Mouse (Mus musculus) heart, adult 2 months (tissue): ENCODE results near the gene Scgb3a1. TPM values are rescaled to one million over a fixed set of nuclear protein-coding genes. Genes with fewer than 3 reads are reported as not detected.

Experiments used
- DNase-seq, 2 experiments: peaks; one replicate each; pipeline ENCODE4 v3.0.0; 2021
- H3K27ac ChIP-seq: fragments of 200-600 bp; 2 replicates; pipeline ENCODE4 v1.8.1; 2022
- H3K27me3 ChIP-seq: fragments of 200-500 bp; 2 replicates; pipeline ENCODE4 v1.6.1; 2012; ENCODE audit warnings: mild to moderate bottlenecking, low read length, inconsistent platforms, mixed read lengths; ENCODE audit not compliant: control insufficient read depth, insufficient read depth
- H3K36me3 ChIP-seq: fragments of 200-500 bp; 2 replicates; pipeline ENCODE4 v1.6.1; 2012; ENCODE audit warnings: low read length, inconsistent platforms; ENCODE audit not compliant: control insufficient read depth, insufficient read depth
- H3K4me1 ChIP-seq: fragments of 200-500 bp; 2 replicates; pipeline ENCODE4 v1.6.1; 2011; ENCODE audit warnings: low read length; ENCODE audit not compliant: control insufficient read depth, insufficient read depth
- H3K4me3 ChIP-seq: fragments of 200-600 bp; 2 replicates; pipeline ENCODE4 v1.8.1; 2022
- H3K79me2 ChIP-seq: fragments of 200-500 bp; replicated peaks from 2 replicates; pipeline ENCODE4 v1.6.1; 2012; ENCODE audit warnings: mild to moderate bottlenecking, inconsistent platforms, low read length, moderate library complexity, mixed read lengths; ENCODE audit not compliant: control insufficient read depth, insufficient read depth
- H3K9ac ChIP-seq: fragments of 200-500 bp; 2 replicates; pipeline ENCODE4 v1.6.1; 2012; ENCODE audit warnings: low read depth, mild to moderate bottlenecking, control low read depth, inconsistent platforms, low read length, mixed read lengths
- CTCF ChIP-seq: fragments of 200-600 bp; IDR thresholded peaks from 2 replicates; pipeline ENCODE4 v1.8.1; 2022; ENCODE audit warnings: antibody characterized with exemption, mild to moderate bottlenecking, moderate library complexity
- EP300 ChIP-seq: fragments of 200-500 bp; IDR thresholded peaks from 2 replicates; pipeline ENCODE4 v1.6.1; 2011; ENCODE audit warnings: low read depth, low read length, control low read depth; ENCODE audit not compliant: insufficient read depth
- POLR2A ChIP-seq: fragments of 200-500 bp; IDR thresholded peaks from 2 replicates; pipeline ENCODE4 v1.6.1; 2011; ENCODE audit warnings: mild to moderate bottlenecking, low read depth, low read length, control low read depth; ENCODE audit not compliant: insufficient read depth
- WGBS: fragments of 180-500 bp; shearing (Covaris S2); methylation state at CpG from one replicate; pipeline ENCODE4 v1.1.7; 2018; 5-methylcytosine and 5-hydroxymethylcytosine counted together
- intact Hi-C: fragments of 180-260 bp; cut with DNase I; formaldehyde crosslinking; loops from one replicate; pipeline ENCODE4 v1.15.1; 2025
- polyA plus RNA-seq: library from polyadenylated mRNA; depleted of rRNA; stranded (reverse); fragments of >200 nt; gene quantifications from 2 replicates; pipeline ENCODE4 v1.2.3, GENCODE M21; 2012
- total RNA-seq, 2 experiments: library from RNA; stranded (reverse); gene quantifications; 2 replicates each; pipeline ENCODE4 v1.2.3; 2021

The Scgb3a1 gene
- total and polyA plus RNA-seq, 3 experiments = 0.52 to 709 (median 0.86) TPM

DNA sequence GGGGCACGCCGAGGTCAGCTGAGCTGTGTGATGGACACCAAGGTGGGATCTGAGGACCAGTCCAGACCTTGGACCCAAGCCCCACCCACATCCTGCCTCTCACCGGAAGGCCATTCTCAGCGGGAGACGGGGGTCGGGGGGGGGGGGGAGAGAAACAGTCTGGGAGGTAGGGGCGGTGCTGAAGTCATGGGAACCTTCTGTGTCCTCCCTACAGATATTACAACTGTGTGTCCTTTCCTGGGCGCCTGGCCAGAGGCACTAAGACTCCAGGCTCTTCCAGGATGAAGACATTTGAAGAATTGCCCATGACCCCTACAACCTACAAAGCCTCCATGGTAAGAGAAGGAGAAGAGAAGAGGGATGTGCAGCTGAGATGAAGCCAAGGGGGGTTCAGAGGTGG is 17.7 kb upstream of the Scgb3a1 start:
- intact Hi-C loops = no loop called here
- TF ChIP-seq EP300 = no peak
- no peak for DNase-seq
- Histone ChIP-seq H3K9ac (no peak overlapping the region), H3K27ac (no peak overlapping the region), H3K4me1 (no peaks in the 10 kb centered on the region), H3K36me3 (no peaks in the 10 kb centered on the region), H3K4me3 (no peak overlapping the region), H3K79me2 (no peaks in the 10 kb centered on the region), H3K27me3 (no peaks in the 10 kb centered on the region)
- WGBS = 49% methylated on average over 8 of the region's 8 CpGs

DNA sequence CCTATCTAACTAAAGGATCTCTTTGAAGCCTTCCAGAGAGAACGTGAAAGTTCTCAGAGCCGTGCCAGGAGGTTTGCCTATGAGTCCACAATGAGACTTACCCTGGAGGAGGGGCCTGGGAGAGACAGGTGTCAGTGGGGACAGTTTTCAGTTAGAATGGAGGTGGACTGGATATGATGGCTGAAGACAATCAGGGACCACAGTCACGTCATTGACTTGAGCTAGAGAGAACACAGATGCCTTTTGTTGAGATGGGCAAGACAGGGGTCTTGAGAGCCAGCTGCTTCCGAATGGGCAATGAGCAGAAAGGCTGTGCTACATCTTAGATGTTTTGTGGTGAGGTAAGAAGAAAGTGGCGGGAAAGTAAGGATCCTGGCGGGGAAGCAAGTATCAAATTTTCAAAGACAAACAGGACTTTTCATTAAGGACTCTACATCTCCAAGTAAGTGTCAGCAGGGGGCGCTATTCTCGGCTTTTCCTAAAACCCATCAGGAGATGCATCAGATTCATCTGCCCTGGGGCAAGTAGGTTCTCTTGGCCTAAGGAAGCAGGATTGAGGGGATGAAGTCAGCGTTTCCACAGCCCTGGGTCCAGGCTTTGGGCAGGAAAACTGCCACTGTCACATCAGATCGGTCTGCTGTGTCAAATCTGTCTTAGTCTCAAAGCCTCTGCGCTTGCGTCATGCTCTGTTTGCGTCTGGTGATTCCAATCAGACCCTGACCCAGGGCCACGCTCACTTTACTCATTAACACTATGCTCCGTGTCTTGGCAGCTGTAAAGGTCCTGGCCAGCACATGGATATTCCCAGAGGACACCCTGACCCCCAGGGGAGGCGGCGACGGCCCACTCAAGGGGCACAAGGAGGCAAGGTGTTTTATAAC is 13.1 kb upstream of the Scgb3a1 start:
- no peaks in the 10 kb centered on the region for H3K36me3 ChIP-seq
- WGBS = 56% methylated on average over 18 of the region's 18 CpGs
- no peaks in the 10 kb centered on the region for H3K27me3 ChIP-seq
- peaks cover 1% of the 10 kb centered on the region for H3K4me1 ChIP-seq
- TF ChIP-seq POLR2A (no peak), CTCF (peak; percentile 67)
- DNase-seq = no peak
- intact Hi-C loops = no loop called here
- no peaks in the 10 kb centered on the region for H3K79me2 ChIP-seq
- no peak overlapping the region for H3K27ac ChIP-seq
- no peak overlapping the region for H3K9ac ChIP-seq
- no peak overlapping the region for H3K4me3 ChIP-seq

DNA sequence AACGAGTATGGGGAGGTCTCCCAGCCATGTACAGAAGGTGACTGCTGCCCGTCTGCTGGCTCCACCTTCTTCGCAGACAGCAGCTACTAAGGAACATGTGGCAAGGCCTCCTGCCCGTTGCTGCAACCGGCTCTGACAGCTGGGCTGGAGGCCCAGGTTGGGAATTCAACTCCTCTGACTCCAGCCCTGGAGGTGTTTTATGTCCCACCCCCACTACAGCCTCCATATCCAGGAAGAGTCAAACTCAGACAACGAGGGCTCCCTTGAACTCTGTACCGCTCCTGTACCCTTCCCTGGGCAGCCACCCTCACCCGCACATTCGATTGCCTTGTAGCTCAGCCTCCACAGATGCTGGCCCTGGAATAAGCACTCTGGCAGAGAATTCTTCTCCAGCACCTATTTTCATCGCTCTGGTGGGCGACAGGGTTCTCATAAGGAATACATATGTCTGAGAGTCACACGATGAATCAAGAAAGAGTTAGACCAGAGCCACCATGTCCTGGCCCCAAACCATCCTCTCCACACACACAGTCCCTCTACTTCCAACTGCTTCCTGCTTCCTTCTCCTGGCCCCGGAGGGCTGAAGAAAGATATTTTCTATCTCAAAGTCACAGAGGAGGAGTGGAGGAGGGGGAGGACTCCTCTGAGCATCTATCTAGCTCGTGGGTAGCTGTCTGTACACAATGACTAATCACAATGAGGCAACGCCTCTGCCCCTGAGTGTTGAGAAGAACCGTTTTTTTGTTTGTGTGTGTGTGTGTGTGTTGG is 12.2 kb upstream of the Scgb3a1 start:
- 59% methylated on average over 16 of the region's 16 CpGs for WGBS
- Histone ChIP-seq H3K27ac (no peak overlapping the region), H3K36me3 (no peaks in the 10 kb centered on the region), H3K4me3 (no peak overlapping the region), H3K79me2 (no peaks in the 10 kb centered on the region), H3K9ac (no peak overlapping the region), H3K4me1 (peaks cover 1% of the 10 kb centered on the region), H3K27me3 (no peaks in the 10 kb centered on the region)
- DNase-seq = no peak
- TF ChIP-seq POLR2A (no peak), CTCF (no peak), EP300 (no peak)
- intact Hi-C loops = no loop called here

DNA sequence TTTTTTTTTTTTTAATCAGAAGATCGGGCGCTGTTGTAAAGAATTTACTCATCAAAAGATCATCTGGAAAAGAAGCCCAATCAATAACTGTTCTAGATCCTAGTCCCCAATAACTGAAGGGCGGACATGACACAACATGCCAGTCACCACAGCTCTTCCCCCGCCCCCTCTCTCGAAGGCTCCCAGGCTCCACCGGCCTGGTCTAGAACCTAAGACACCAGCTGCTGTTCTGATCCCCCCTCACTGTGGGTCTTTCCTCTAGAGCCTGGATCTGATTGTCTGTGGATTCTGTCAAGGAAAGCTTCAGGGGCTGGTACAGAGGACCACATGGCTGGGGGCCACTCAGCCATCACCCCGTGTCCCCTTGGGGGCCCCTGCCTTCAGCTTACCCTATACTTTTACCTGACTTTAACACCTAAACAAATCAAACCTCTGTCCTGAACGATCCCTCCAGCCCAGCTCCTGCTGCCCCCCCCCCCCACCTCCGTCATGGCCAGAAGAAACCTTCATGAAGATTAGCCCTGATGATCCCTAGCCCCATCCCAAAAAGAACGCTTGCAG is 11.6 kb upstream of the Scgb3a1 start:
- no peak overlapping the region for H3K9ac ChIP-seq
- intact Hi-C loops = loop anchor here (1.0 to 2.0 kb wide), 4 partner anchors 61 to 217 kb away; partner anchors contain the start of genes Cnot6 and Mapk9
- H3K4me3 ChIP-seq = no peak overlapping the region
- WGBS = 81% methylated on average over 10 of the region's 10 CpGs
- H3K27me3 ChIP-seq = no peaks in the 10 kb centered on the region
- H3K27ac ChIP-seq = no peak overlapping the region
- no peaks in the 10 kb centered on the region for H3K36me3 ChIP-seq
- peaks cover 1% of the 10 kb centered on the region for H3K4me1 ChIP-seq
- H3K79me2 ChIP-seq = no peaks in the 10 kb centered on the region
- no peak for TF ChIP-seq CTCF
- no peak for TF ChIP-seq EP300
- no peak for TF ChIP-seq POLR2A
- no peak for DNase-seq

DNA sequence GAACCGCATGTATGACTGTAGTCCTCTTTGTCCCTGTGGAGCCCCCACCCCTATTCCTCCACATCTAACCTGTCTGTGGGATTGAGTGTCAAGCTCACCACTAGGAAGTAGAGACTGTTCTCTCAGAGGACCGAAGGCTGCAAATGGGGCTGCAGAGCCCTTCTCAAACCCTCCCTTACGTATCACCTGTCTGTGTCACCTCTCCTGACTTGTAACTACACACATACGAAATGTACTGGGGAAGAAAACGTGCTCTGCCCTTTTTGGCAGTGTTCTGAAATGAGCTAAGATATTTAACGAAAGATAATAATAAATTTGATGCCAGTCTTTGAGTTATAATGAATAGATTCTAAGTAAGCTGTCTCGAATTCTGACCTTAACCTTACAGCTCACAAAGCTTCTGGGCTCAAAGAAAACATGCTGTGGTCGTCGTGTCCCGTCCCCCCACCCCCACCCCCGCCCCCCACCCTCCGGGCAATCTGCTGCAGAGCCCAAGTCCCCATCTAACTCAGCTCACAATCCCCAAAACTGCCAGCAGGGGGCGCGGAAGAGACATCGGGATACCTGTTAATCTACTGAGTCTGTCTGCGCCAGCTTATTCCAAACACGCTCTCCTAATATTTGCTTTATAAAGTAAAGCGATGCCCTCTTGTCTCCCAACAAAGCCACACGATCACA is 10.9 kb upstream of the Scgb3a1 start:
- Histone ChIP-seq H3K79me2 (no peaks in the 10 kb centered on the region), H3K4me3 (peak overlapping the region; percentile 32; the same call in 1 of the 2 replicates), H3K27ac (no peak overlapping the region)

More for the DNA sequence above, 10.9 kb upstream of the Scgb3a1 start:
- WGBS = 19% methylated on average over 19 of the region's 19 CpGs
- no peak overlapping the region for H3K9ac ChIP-seq
- intact Hi-C loops = loop anchor here (1.0 to 2.0 kb wide), 4 partner anchors 60 to 217 kb away; partner anchors contain the start of genes Cnot6 and Mapk9
- peak; percentile 77 for TF ChIP-seq CTCF
- TF ChIP-seq POLR2A = no peak
- 0 out of 2 replicates have a peak, but pooled peaks have one; percentile 32 for TF ChIP-seq EP300
- H3K27me3 ChIP-seq = no peaks in the 10 kb centered on the region
- DNase-seq = peak; percentile 78 to 88
- H3K36me3 ChIP-seq = no peaks in the 10 kb centered on the region
- peaks cover 1% of the 10 kb centered on the region for H3K4me1 ChIP-seq
